Mouse (Mus musculus) midbrain, embryonic 14.5 days (tissue): Measurements from ENCODE around the gene Tpp1. TPM values are rescaled to one million over a fixed set of nuclear protein-coding genes. Genes with fewer than 3 reads are reported as not detected.

Experiments
- ATAC-seq: fragments of 200-750 bp; cut with Nextera tagmentation; 2 replicates; pipeline ENCODE4 v1.8.0; 2017; ENCODE audit warnings: moderate number of reproducible peaks, moderate library complexity; ENCODE audit not compliant: low FRiP score, low TSS enrichment
- DNase-seq: peaks from one replicate; pipeline ENCODE4 v3.0.0-alpha.2; 2015
- H3K27ac ChIP-seq: fragments of 300-500 bp; sonication (generic); replicated peaks from 2 replicates; pipeline ENCODE4 v1.5.1; 2014; ENCODE audit warnings: mild to moderate bottlenecking, low read depth, low read length, moderate library complexity
- H3K27me3 ChIP-seq: fragments of 300-500 bp; sonication (generic); 2 replicates; pipeline ENCODE4 v1.6.1; 2014; ENCODE audit warnings: low read length, control low read depth, mixed read lengths; ENCODE audit not compliant: control insufficient read depth, insufficient read depth
- H3K36me3 ChIP-seq: fragments of 300-500 bp; sonication (generic); 2 replicates; pipeline ENCODE4 v1.6.1; 2014; ENCODE audit warnings: low read length, control low read depth; ENCODE audit not compliant: control insufficient read depth, insufficient read depth
- H3K4me1 ChIP-seq: fragments of 300-500 bp; sonication (generic); 2 replicates; pipeline ENCODE4 v1.6.1; 2014; ENCODE audit warnings: mild to moderate bottlenecking, antibody characterized with exemption, low read length, control low read depth; ENCODE audit not compliant: control insufficient read depth, insufficient read depth
- H3K4me2 ChIP-seq: fragments of 300-500 bp; sonication (generic); 2 replicates; pipeline ENCODE4 v1.6.1; 2014; ENCODE audit warnings: mild to moderate bottlenecking, low read length, moderate library complexity
- H3K4me3 ChIP-seq: fragments of 300-500 bp; sonication (generic); replicated peaks from 2 replicates; pipeline ENCODE4 v1.5.1; 2014; ENCODE audit warnings: low read depth, low read length
- H3K9ac ChIP-seq: fragments of 300-500 bp; sonication (generic); replicated peaks from 2 replicates; pipeline ENCODE4 v1.6.1; 2014; ENCODE audit warnings: mild to moderate bottlenecking, low read length, moderate library complexity
- H3K9me3 ChIP-seq: fragments of 300-500 bp; sonication (generic); 2 replicates; pipeline ENCODE4 v1.6.1; 2016; ENCODE audit warnings: low read length, control low read depth, mixed read lengths; ENCODE audit not compliant: control insufficient read depth
- WGBS: fragments of 180-500 bp; shearing (Covaris S2); extraction: QIAGEN DNeasy Blood & Tissue Kit; methylation state at CpG from one replicate; pipeline ENCODE4 v1.1.7; 2014; 5-methylcytosine and 5-hydroxymethylcytosine counted together
- polyA plus RNA-seq: library from polyadenylated mRNA; unstranded; fragments of >200 nt; fragmentation: Nextera tagmentation; extraction: Ambion mirVana; gene quantifications from 2 replicates; pipeline ENCODE4 v1.2.1, GENCODE M21; 2014

Tpp1 gene
- polyA plus RNA-seq, 1 experiment from 2014 or later, result 49.5 TPM

GRCm38 (mm10) chr7:105772331-105772730, 20.3 kb upstream of the Tpp1 start:
- DNase-seq, result no peak
- WGBS, result 95% methylated on average over 15 of the region's 15 CpGs
- no peak overlapping the region for H3K4me2 ChIP-seq
- H3K36me3 ChIP-seq, result peaks cover 74% of the 10 kb centered on the region
- H3K4me1 ChIP-seq, result peaks cover 13% of the 10 kb centered on the region
- ATAC-seq, result no peak
- H3K27me3 ChIP-seq, result no peaks in the 10 kb centered on the region
- H3K9ac ChIP-seq, result no peak overlapping the region
- no peak overlapping the region for H3K4me3 ChIP-seq
- no peaks in the 10 kb centered on the region for H3K9me3 ChIP-seq
- no peak overlapping the region for H3K27ac ChIP-seq

- H3K4me2 ChIP-seq, result no peak overlapping the region
- no peak overlapping the region for H3K9ac ChIP-seq
- H3K27me3 ChIP-seq, result no peaks in the 10 kb centered on the region
- DNase-seq (no peak), ATAC-seq (no peak)
- H3K27ac ChIP-seq, result no peak overlapping the region
- H3K4me1 ChIP-seq, result 0 out of 2 replicates have a peak, but pooled peaks cover 9% of the 10 kb centered on the region
- no peaks in the 10 kb centered on the region for H3K9me3 ChIP-seq
- 92% methylated on average over 3 of the region's 3 CpGs for WGBS
- H3K36me3 ChIP-seq, result peaks cover 78% of the 10 kb centered on the region
- H3K4me3 ChIP-seq, result no peak overlapping the region
Observed at GRCm38 (mm10) chr7:105769959-105770358, 17.9 kb upstream of the Tpp1 start.

- no peaks in the 10 kb centered on the region for H3K9me3 ChIP-seq
- no peak overlapping the region for H3K9ac ChIP-seq
- DNase-seq (peak; percentile 43), ATAC-seq (0 out of 2 replicates have a peak, but pooled peaks have one; percentile 15)
- peaks cover 10% of the 10 kb centered on the region; the same call in 1 of the 2 replicates for H3K27me3 ChIP-seq
- 0 out of 2 replicates have a peak overlapping the region, but pooled peaks have one; percentile 6 for H3K27ac ChIP-seq
- H3K36me3 ChIP-seq, result peaks cover 92% of the 10 kb centered on the region
- no peak overlapping the region for H3K4me3 ChIP-seq
- 0 out of 2 replicates have a peak, but pooled peaks cover 6% of the 10 kb centered on the region for H3K4me1 ChIP-seq
- H3K4me2 ChIP-seq, result no peak overlapping the region
- WGBS, result 27% methylated on average over 6 of the region's 6 CpGs
Observed at GRCm38 (mm10) chr7:105767729-105768165, 15.7 kb upstream of the Tpp1 start.

GRCm38 (mm10) chr7:105764331-105764730, 12.3 kb upstream of the Tpp1 start:
- peaks cover 88% of the 10 kb centered on the region for H3K36me3 ChIP-seq
- ATAC-seq (no peak), DNase-seq (no peak)
- no peaks in the 10 kb centered on the region for H3K9me3 ChIP-seq
- no peak overlapping the region for H3K9ac ChIP-seq
- WGBS, result 89% methylated on average over 11 of the region's 11 CpGs
- 0 out of 2 replicates have a peak, but pooled peaks cover 4% of the 10 kb centered on the region for H3K4me1 ChIP-seq
- H3K27ac ChIP-seq, result no peak overlapping the region
- H3K4me3 ChIP-seq, result no peak overlapping the region
- H3K4me2 ChIP-seq, result no peak overlapping the region
- peaks cover 10% of the 10 kb centered on the region; the same call in 1 of the 2 replicates for H3K27me3 ChIP-seq

GRCm38 (mm10) chr7:105762517-105763270, 10.7 kb upstream of the Tpp1 start:
- H3K9ac ChIP-seq, result no peak overlapping the region
- ATAC-seq (no peak), DNase-seq (peak; percentile 33)
- H3K27me3 ChIP-seq, result peaks cover 10% of the 10 kb centered on the region; the same call in 1 of the 2 replicates
- no peaks in the 10 kb centered on the region for H3K9me3 ChIP-seq
- peaks cover 95% of the 10 kb centered on the region for H3K36me3 ChIP-seq
- no peak overlapping the region for H3K4me2 ChIP-seq
- H3K27ac ChIP-seq, result no peak overlapping the region
- WGBS, result 25% methylated on average over 55 of the region's 55 CpGs
- H3K4me3 ChIP-seq, result no peak overlapping the region
- H3K4me1 ChIP-seq, result no peaks in the 10 kb centered on the region

- H3K27me3 ChIP-seq, result peaks cover 10% of the 10 kb centered on the region; the same call in 1 of the 2 replicates
- 0 out of 2 replicates have a peak, but pooled peaks have one; percentile 7 for ATAC-seq
- no peak overlapping the region for H3K4me3 ChIP-seq
- no peak overlapping the region for H3K27ac ChIP-seq
- H3K9me3 ChIP-seq, result no peaks in the 10 kb centered on the region
- no peak overlapping the region for H3K4me2 ChIP-seq
- DNase-seq, result no peak
- WGBS, result 18% methylated on average over 51 of the region's 51 CpGs
- H3K9ac ChIP-seq, result no peak overlapping the region
- H3K4me1 ChIP-seq, result no peaks in the 10 kb centered on the region
- peaks cover 96% of the 10 kb centered on the region for H3K36me3 ChIP-seq
Observed at GRCm38 (mm10) chr7:105761813-105762484, 9.9 kb upstream of the Tpp1 start.

- Histone ChIP-seq H3K36me3 (peaks cover 68% of the 10 kb centered on the region), H3K27me3 (no peaks in the 10 kb centered on the region), H3K27ac (no peak overlapping the region), H3K4me3 (no peak overlapping the region), H3K9me3 (no peaks in the 10 kb centered on the region), H3K4me1 (no peaks in the 10 kb centered on the region), H3K9ac (no peak overlapping the region), H3K4me2 (no peak overlapping the region)
- DNase-seq (no peak), ATAC-seq (no peak)
- 90% methylated on average over 10 of the region's 10 CpGs for WGBS
Observed at GRCm38 (mm10) chr7:105753281-105753680, 1.2 kb upstream of the Tpp1 start.

GRCm38 (mm10) chr7:105752716-105753115, 681 bp upstream of the Tpp1 start:
- Histone ChIP-seq H3K9me3 (no peaks in the 10 kb centered on the region), H3K4me1 (no peaks in the 10 kb centered on the region), H3K9ac (no peak overlapping the region), H3K27me3 (no peaks in the 10 kb centered on the region), H3K4me3 (no peak overlapping the region), H3K27ac (0 out of 2 replicates have a peak overlapping the region, but pooled peaks have one; percentile 33), H3K36me3 (peaks cover 65% of the 10 kb centered on the region), H3K4me2 (no peak overlapping the region)
- ATAC-seq (peak; percentile 7; the same call in 1 of the 2 replicates), DNase-seq (no peak)
- 97% methylated on average over 2 of the region's 2 CpGs for WGBS
